Mouse (Mus musculus): Measurements from ENCODE around the gene Zfp93. TPM values are rescaled to one million over a fixed set of nuclear protein-coding genes. Genes with fewer than 3 reads are reported as not detected.
A peak's percentile ranks its signal among the peaks of the same experiment; 100 is the strongest.

The Zfp93 gene
- total RNA-seq, 2 experiments from 2014 or later: 12.3 to 13.2 TPM

DNA sequence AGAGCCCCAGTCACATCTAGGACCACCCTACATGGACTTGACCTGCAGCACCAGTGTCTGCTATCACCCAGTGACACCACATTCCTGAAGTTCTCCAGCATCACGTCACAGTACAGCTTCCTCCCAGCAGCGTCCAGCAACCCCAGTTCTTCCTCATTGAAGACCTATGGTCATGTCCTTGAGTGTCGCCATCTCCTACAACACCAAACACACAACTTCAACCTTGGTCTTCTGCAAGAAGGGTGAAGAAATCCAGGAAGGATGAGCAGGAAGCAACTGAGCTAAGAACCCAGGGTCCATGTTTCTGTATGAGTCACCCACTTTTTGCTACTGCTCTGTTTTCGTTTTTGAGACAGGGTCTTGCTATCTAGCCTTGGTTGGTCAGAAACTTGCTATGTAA is 52.4 kb downstream of the Zfp93 start:
- no peak for DNase-seq (ENCODE audit: low spot score in 2 of 2)
- intact Hi-C loops (cut with DNase I): no loop called here

DNA sequence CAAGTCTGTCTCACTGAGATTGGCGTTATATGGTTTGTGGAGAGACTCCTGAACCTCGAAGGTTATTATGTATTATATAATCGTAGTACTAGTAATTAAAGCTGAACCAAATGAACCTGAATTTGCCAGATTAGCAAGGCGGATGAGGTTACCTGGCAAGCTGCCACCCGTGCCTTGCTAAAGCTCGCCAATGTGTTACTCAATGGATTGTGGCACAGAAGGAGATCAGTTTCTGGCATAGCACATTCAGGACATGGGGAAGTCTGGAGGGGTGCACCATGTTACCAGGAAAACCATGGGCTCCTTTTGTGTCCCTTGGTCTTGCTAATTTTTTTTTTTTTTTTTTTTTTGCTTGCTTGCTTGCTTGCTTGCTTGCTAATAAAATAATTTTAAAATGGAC is 55.0 kb downstream of the Zfp93 start:
- peak; percentile 30 to 61 for DNase-seq (ENCODE audit: low spot score in 2 of 2)

DNA sequence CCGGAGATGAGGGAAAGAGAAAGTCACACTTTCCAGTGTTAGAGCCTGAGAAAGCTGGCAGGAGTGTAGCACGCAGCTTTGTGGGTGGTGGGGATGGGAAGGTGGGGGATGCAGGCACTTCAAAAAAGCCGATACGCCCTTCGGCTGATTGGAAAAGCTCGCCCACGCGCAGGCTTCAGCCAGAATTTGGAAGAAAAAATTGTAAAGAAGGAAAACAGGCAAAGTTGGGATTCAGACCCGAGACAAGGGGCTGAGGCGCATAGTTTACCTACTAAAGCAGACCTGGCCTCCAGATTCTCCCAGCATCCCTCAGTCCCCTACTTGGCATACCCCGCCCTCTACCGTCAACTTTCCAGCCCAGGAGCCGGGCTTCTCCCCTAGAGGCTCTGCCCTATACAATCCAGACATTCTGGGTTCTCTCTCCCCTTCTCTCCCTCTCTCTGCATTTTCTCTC is 55.5 kb downstream of the Zfp93 start:
- intact Hi-C loops (cut with DNase I): no loop called here
- peak; percentile 76 to 81 for DNase-seq (ENCODE audit: low spot score in 2 of 2)

More for the DNA sequence above, 55.0 kb downstream of the Zfp93 start:
- intact Hi-C loops (cut with DNase I): no loop called here

DNA sequence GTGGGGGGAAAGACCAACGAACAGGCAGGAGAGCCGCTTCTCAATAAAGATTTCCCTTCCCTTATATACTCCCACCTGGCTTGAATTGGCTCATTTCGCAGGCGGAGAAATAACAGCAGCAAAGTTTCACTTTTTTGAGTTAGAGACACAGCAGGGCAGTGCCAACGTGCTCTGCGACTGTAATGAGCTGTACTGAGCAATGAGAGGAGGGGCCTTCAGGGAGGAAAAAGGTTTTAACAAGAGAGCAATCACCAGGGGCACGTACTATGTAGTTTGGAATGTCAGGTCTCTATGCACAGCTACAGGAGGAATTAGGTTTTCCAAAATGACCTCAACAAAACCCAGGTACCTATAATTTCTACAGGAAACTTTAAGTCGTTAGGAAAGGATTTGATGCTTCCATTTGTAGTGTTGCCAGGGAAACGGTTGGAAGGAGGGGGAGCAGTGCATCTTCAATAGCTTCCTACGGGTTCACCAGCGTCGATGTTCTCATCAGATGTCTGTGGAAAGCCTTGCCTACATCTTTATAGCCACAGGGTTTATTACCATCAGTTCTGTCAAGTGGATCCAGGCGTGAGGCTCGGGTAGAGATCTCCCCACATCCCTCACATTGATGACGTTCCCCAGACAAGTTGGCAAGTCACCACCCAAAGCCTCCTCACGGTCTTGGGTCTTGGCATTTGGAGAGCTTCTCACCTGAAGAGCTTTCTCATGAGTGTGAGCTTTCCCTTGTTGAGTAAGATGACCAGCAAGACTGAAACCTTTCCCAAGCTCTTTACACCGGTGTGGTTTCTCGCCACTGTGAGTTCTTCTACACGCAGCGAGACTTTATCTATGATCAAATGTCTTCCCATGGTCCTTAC is 56.3 kb downstream of the Zfp93 start:
- intact Hi-C loops (cut with DNase I): no loop called here
- DNase-seq (ENCODE audit: low spot score in 2 of 2): peak; percentile 28 to 67

Other genes with a start within 250 kb of the Zfp93 start
- gene Vmn1r183, start 217.2 kb upstream of the Zfp93 start, total RNA-seq (2021): not detected
- gene Zfp180, start 188.5 kb upstream of the Zfp93 start, total RNA-seq (2021): 10 to 100 TPM; 29.5 to 31.7 TPM
- gene Zfp112, start 158.1 kb upstream of the Zfp93 start, total RNA-seq (2021): 1 to 10 TPM; 7.5 to 9.1 TPM
- gene Zfp235, start 136.3 kb upstream of the Zfp93 start, total RNA-seq (2021): 10 to 100 TPM; 20.2 to 22.8 TPM
- gene Zfp114, start 95.4 kb upstream of the Zfp93 start, total RNA-seq (2021): 1 to 10 TPM; 3.7 TPM
- 10 to 100 TPM in 1 of 2 experiments, 1 to 10 TPM in 1; 8.7 to 12.2 TPM for gene Zfp111, start 59.0 kb upstream of the Zfp93 start, total RNA-seq (2021)
- gene Zfp109, start 32.9 kb upstream of the Zfp93 start, total RNA-seq (2021): 1 to 10 TPM; 6.3 to 7.0 TPM
- gene Zfp108, start 15.6 kb upstream of the Zfp93 start, total RNA-seq (2021): 1 to 10 TPM; 6.1 to 7.5 TPM
- gene Zfp61, start 30.8 kb downstream of the Zfp93 start, total RNA-seq (2021): 10 to 100 TPM; 17.8 to 22.0 TPM
- gene Zfp94, start 46.2 kb downstream of the Zfp93 start, total RNA-seq (2021): 10 to 100 TPM; 16.1 to 16.3 TPM
- not detected for gene Tescl, start 63.5 kb downstream of the Zfp93 start, total RNA-seq (2021)
- gene Lypd5, start 78.8 kb downstream of the Zfp93 start, total RNA-seq (2021): not detected
- under 1 TPM; 0.32 to 0.40 TPM for gene Kcnn4, start 99.8 kb downstream of the Zfp93 start, total RNA-seq (2021)
- 10 to 100 TPM; 35.5 to 39.7 TPM for gene Smg9, start 129.2 kb downstream of the Zfp93 start, total RNA-seq (2021)
- under 1 TPM in 1 of 2 experiments, not detected in 1; 0.19 TPM for gene Irgc1, start 181.9 kb downstream of the Zfp93 start, total RNA-seq (2021)
- 1 to 10 TPM in 1 of 2 experiments, under 1 TPM in 1; 0.30 to 1.3 TPM for gene Plaur, start 192.1 kb downstream of the Zfp93 start, total RNA-seq (2021)
- 100 to 1,000 TPM; 282 to 289 TPM for gene Cadm4, start 211.6 kb downstream of the Zfp93 start, total RNA-seq (2021)
- gene Zfp428, start 236.6 kb downstream of the Zfp93 start, total RNA-seq (2021): 10 to 100 TPM; 53.7 to 53.8 TPM
- gene AC161166.1, start 242.0 kb downstream of the Zfp93 start, total RNA-seq (2021): not detected

Measured in left cerebral cortex, postnatal 14 days (tissue).